8 mouse cellular contexts compared by ENCODE assay signal in genomic region chr4:41390122-41390521, GRCm38 (mm10). TPM values are rescaled to one million over a fixed set of nuclear protein-coding genes. Genes with fewer than 3 reads are reported as not detected.
DNase-seq lines count a peak whose midpoint lies in the region; ATAC-seq and TF ChIP-seq lines count a peak whose summit lies in the region.

No protein-coding gene starts in this region.

- no peak overlapping the region for H3K4me2 ChIP-seq in kidney, embryonic 14.5 days (replicated peaks; ENCODE audit: low read depth, low read length)
- H3K4me2 ChIP-seq in midbrain, embryonic 12.5 days (replicated peaks), result no peak overlapping the region

- H3K9me3 ChIP-seq in kidney, embryonic 14.5 days (ENCODE audit: control insufficient read depth, low read length), result no peaks in the 10 kb centered on the region
- H3K9me3 ChIP-seq in midbrain, embryonic 12.5 days, result no peaks in the 10 kb centered on the region

- TF ChIP-seq POLR2A in kidney, adult 2 months (IDR thresholded peaks at IDR 0.05; ENCODE audit: low read depth, low read length), result no peak

- H3K36me3 ChIP-seq in kidney, adult 2 months (ENCODE audit: control insufficient read depth, insufficient read depth, low read length), result peaks cover 1% of the 10 kb centered on the region; the same call in 1 of the 2 replicates
- peaks cover 72% of the 10 kb centered on the region for H3K36me3 ChIP-seq in kidney, embryonic 14.5 days (ENCODE audit: control insufficient read depth, insufficient read depth, low read length)
- H3K36me3 ChIP-seq in midbrain, embryonic 12.5 days, result peaks cover 84% of the 10 kb centered on the region

- WGBS in kidney, adult 2 months, result 22% methylated on average over 3 of the region's 3 CpGs
- 29% methylated on average over 3 of the region's 3 CpGs for WGBS in kidney, embryonic 14.5 days
- WGBS in midbrain, embryonic 12.5 days, result 26% methylated on average over 3 of the region's 3 CpGs

- H3K27ac ChIP-seq in kidney, adult 2 months (ENCODE audit: insufficient read depth, low read depth, low read length), result no peak overlapping the region
- H3K27ac ChIP-seq in kidney, embryonic 14.5 days (ENCODE audit: low read depth, low read length), result no peak overlapping the region
- H3K27ac ChIP-seq in midbrain, embryonic 12.5 days (replicated peaks), result no peak overlapping the region

- H3K4me3 ChIP-seq in kidney, adult 2 months (ENCODE audit: insufficient read depth, low read depth, low read length), result no peak overlapping the region
- H3K4me3 ChIP-seq in kidney, embryonic 14.5 days (ENCODE audit: low read length), result no peak overlapping the region
- H3K4me3 ChIP-seq in midbrain, embryonic 12.5 days, result no peak overlapping the region

- no peaks in the 10 kb centered on the region for H3K27me3 ChIP-seq in kidney, adult 2 months (replicated peaks; ENCODE audit: control insufficient read depth, insufficient read depth, low read length)
- H3K27me3 ChIP-seq in kidney, embryonic 14.5 days (ENCODE audit: control insufficient read depth, insufficient read depth, low read length), result no peaks in the 10 kb centered on the region
- H3K27me3 ChIP-seq in midbrain, embryonic 12.5 days, result no peaks in the 10 kb centered on the region

- H3K4me1 ChIP-seq in kidney, adult 2 months (ENCODE audit: control insufficient read depth, insufficient read depth, low read length), result peaks cover 2% of the 10 kb centered on the region; the same call in 1 of the 2 replicates
- H3K4me1 ChIP-seq in kidney, embryonic 14.5 days (ENCODE audit: control insufficient read depth, insufficient read depth, low read length), result no peaks in the 10 kb centered on the region
- H3K4me1 ChIP-seq in midbrain, embryonic 12.5 days, result no peaks in the 10 kb centered on the region

- TF ChIP-seq CTCF in kidney, adult 2 months (conservative IDR thresholded peaks at IDR 0.05; ENCODE audit: insufficient read depth, insufficient read length, low read depth, low read length), result peak; percentile 90

- intact Hi-C loops in left cerebral cortex, postnatal 14 days (cut with DNase I), result loop anchor here (2.0 to 5.0 kb wide), 2 partner anchors 75 to 103 kb away; partner anchors contain the start of gene Dcaf12

- DNase-seq in kidney, adult 2 months, result peak; percentile 83
- peak; percentile 67 for DNase-seq in cerebellum, adult 9-11 months
- DNase-seq in frontal cortex, postnatal 10 days (ENCODE audit: low spot score in 2 of 2), result peak; percentile 39 to 73
- peak; percentile 47 for DNase-seq in hindlimb bud, embryonic 11.5 days (ENCODE audit: extremely low spot score, low read depth, low spot score)
- peak; percentile 91 to 92 for DNase-seq in left cerebral cortex, postnatal 14 days (ENCODE audit: low spot score in 2 of 2)
- peak; percentile 77 to 89 for DNase-seq in spleen, postnatal 10 days (ENCODE audit: low spot score in 2 of 2)

- no peak for ATAC-seq in kidney, embryonic 14.5 days (ENCODE audit: low FRiP score, low TSS enrichment)
- peak; percentile 62; the same call in 1 of the 2 replicates for ATAC-seq in midbrain, embryonic 12.5 days (ENCODE audit: low FRiP score, low read depth)

- no peak overlapping the region for H3K9ac ChIP-seq in kidney, embryonic 14.5 days (ENCODE audit: low read depth, low read length)
- no peak overlapping the region for H3K9ac ChIP-seq in midbrain, embryonic 12.5 days (replicated peaks)

RNA-seq across cellular contexts. Expression of gene Ubap1, which starts 41.3 kb away (rescaled TPM):
- polyA plus RNA-seq in kidney, adult 2 months (2012; rRNA removed), result 38.8 and 40.4 TPM in 2 replicates
- 39.7 and 59.5 TPM in 2 replicates for polyA plus RNA-seq in kidney, embryonic 14.5 days (2014; fragmentation: Nextera tagmentation; extraction: Ambion mirVana)
- 10 to 100 TPM; 42.1 to 45.7 TPM for total RNA-seq in left cerebral cortex, postnatal 14 days (2021)
- polyA plus RNA-seq in midbrain, embryonic 12.5 days (2016; fragmentation: Nextera tagmentation; extraction: Ambion mirVana), result 80.3 and 81.2 TPM in 2 replicates
